In genomic region chr2:120008672-120009071, GRCm38 (mm10) we compare ENCODE assay signal across 14 mouse cellular contexts. TPM values are rescaled to one million over a fixed set of nuclear protein-coding genes. Genes with fewer than 3 reads are reported as not detected.
A peak's percentile ranks its signal among the peaks of the same experiment; 100 is the strongest.
DNase-seq lines count a peak whose midpoint lies in the region; ATAC-seq and TF ChIP-seq lines count a peak whose summit lies in the region.
"Had no signal": no experiment of that assay in that cellular context is flagged by ENCODE, and none has a peak within 500 bp of the region (broad histone marks: within the 10 kb centered on the region; RNA-seq: fewer than 3 reads in every experiment).

No protein-coding gene starts in this region.

- DNase-seq in heart, postnatal 25 days (ENCODE audit: low spot score), result no peak
- DNase-seq in spleen, adult 2 months (ENCODE audit: low read depth in 1 of 2, low spot score in 2 of 2), result no peak
- DNase-seq in spleen, adult 18-20 months, result no peak
- DNase-seq in lung, embryonic 14.5 days, result peak; percentile 31
- DNase-seq in cerebellum, adult 11-12 months, result no peak
- no peak for DNase-seq in right cerebral cortex, adult 18-20 months
- DNase-seq in cerebellum, adult 9-10 months, result no peak
- DNase-seq: adrenal gland, adult 2 months; right cerebral cortex, postnatal 4 days had no signal

- H3K9me3 ChIP-seq in heart, embryonic 13.5 days, result no peaks in the 10 kb centered on the region
- no peaks in the 10 kb centered on the region for H3K9me3 ChIP-seq in lung, embryonic 14.5 days (ENCODE audit: low read depth, low read length)
- H3K9me3 ChIP-seq: hindbrain, embryonic 10.5 days had no signal

- H3K36me3 ChIP-seq in heart, embryonic 13.5 days, result peaks cover 8% of the 10 kb centered on the region; the same call in 1 of the 2 replicates
- H3K36me3 ChIP-seq in spleen, adult 2 months (ENCODE audit: control insufficient read depth, insufficient read depth, low read length), result no peaks in the 10 kb centered on the region
- H3K36me3 ChIP-seq in lung, embryonic 14.5 days (ENCODE audit: insufficient read depth), result peaks cover 15% of the 10 kb centered on the region

- peaks cover 8% of the 10 kb centered on the region; the same call in 1 of the 2 replicates for H3K4me1 ChIP-seq in heart, embryonic 13.5 days
- H3K4me1 ChIP-seq in spleen, adult 2 months (ENCODE audit: control insufficient read depth, insufficient read depth, insufficient read length), result no peaks in the 10 kb centered on the region
- H3K4me1 ChIP-seq in lung, embryonic 14.5 days (ENCODE audit: insufficient read depth), result no peaks in the 10 kb centered on the region
- H3K4me1 ChIP-seq: hindbrain, embryonic 10.5 days had no signal

- no peak overlapping the region for H3K4me3 ChIP-seq in heart, embryonic 13.5 days
- no peak overlapping the region for H3K4me3 ChIP-seq in spleen, adult 2 months (ENCODE audit: extremely low read depth, insufficient read depth, insufficient read length)
- H3K4me3 ChIP-seq in lung, embryonic 14.5 days (ENCODE audit: low read depth, low read length), result no peak overlapping the region
- H3K4me3 ChIP-seq: hindbrain, embryonic 10.5 days had no signal

- TF ChIP-seq POLR2A in spleen, adult 2 months (IDR thresholded peaks at IDR 0.05; ENCODE audit: low read depth, low read length), result no peak

- H3K4me2 ChIP-seq in heart, embryonic 13.5 days, result no peak overlapping the region
- H3K4me2 ChIP-seq in lung, embryonic 14.5 days, result no peak overlapping the region

- WGBS in heart, embryonic 13.5 days, result 53% methylated on average over 4 of the region's 4 CpGs
- WGBS in spleen, adult 2 months, result 15% methylated on average over 4 of the region's 4 CpGs
- 42% methylated on average over 4 of the region's 4 CpGs for WGBS in lung, embryonic 14.5 days

- intact Hi-C loops in heart, postnatal 25 days (cut with DNase I), result no loop called here

- peak overlapping the region; percentile 12; the same call in 1 of the 2 replicates for H3K27ac ChIP-seq in heart, embryonic 13.5 days (replicated peaks)
- peak overlapping the region; percentile 29; the same call in 1 of the 2 replicates for H3K27ac ChIP-seq in spleen, adult 2 months (ENCODE audit: insufficient read depth, low read length)
- H3K27ac ChIP-seq in lung, embryonic 14.5 days (ENCODE audit: low read depth), result no peak overlapping the region
- H3K27ac ChIP-seq: hindbrain, embryonic 10.5 days had no signal

- H3K9ac ChIP-seq in heart, embryonic 13.5 days, result no peak overlapping the region
- no peak overlapping the region for H3K9ac ChIP-seq in lung, embryonic 14.5 days

- no peaks in the 10 kb centered on the region for H3K27me3 ChIP-seq in heart, embryonic 13.5 days (replicated peaks)
- no peaks in the 10 kb centered on the region for H3K27me3 ChIP-seq in spleen, adult 2 months (ENCODE audit: control insufficient read depth, insufficient read depth, low read length)
- no peaks in the 10 kb centered on the region for H3K27me3 ChIP-seq in lung, embryonic 14.5 days (ENCODE audit: insufficient read depth, low read length)
- H3K27me3 ChIP-seq: CH12.LX, Patski had no signal

- ATAC-seq in heart, embryonic 13.5 days (ENCODE audit: extremely low read depth, insufficient number of reproducible peaks, low FRiP score, low TSS enrichment), result no peak
- ATAC-seq in lung, embryonic 14.5 days (ENCODE audit: insufficient read depth), result no peak
- ATAC-seq: midbrain, embryonic 16.5 days; Patski had no signal

- no peak for TF ChIP-seq CTCF in spleen, adult 2 months (IDR thresholded peaks at IDR 0.05; ENCODE audit: extremely low read depth, insufficient read depth, insufficient read length, insufficient replicate concordance)
- TF ChIP-seq CTCF in lung, embryonic 14.5 days (IDR thresholded peaks at IDR 0.05; ENCODE audit: low read depth), result no peak

RNA-seq across cellular contexts. Expression of gene Jmjd7, which starts 18.6 kb away (rescaled TPM):
- 17.1 and 17.4 TPM in 2 replicates for polyA plus RNA-seq in heart, embryonic 13.5 days (2015; fragmentation: Nextera tagmentation; extraction: Ambion mirVana)
- 1 to 10 TPM; 7.1 to 9.1 TPM for total RNA-seq in heart, postnatal 25 days (2021)
- polyA plus RNA-seq in spleen, adult 2 months (2012; rRNA removed), result 5.9 and 13.4 TPM in 2 replicates
- polyA plus RNA-seq in lung, embryonic 14.5 days (2014; fragmentation: Nextera tagmentation; extraction: Ambion mirVana), result 19.9 and 21.8 TPM in 2 replicates

RNA-seq across cellular contexts. Expression of gene Gm28042, which starts 18.6 kb away (rescaled TPM):
- 1.7 and 1.9 TPM in 2 replicates for polyA plus RNA-seq in heart, embryonic 13.5 days (2015; fragmentation: Nextera tagmentation; extraction: Ambion mirVana)
- total RNA-seq in heart, postnatal 25 days (2021), result under 1 TPM; 0.81 TPM
- polyA plus RNA-seq in spleen, adult 2 months (2012; rRNA removed), result 5.3 and 7.9 TPM in 2 replicates
- polyA plus RNA-seq in lung, embryonic 14.5 days (2014; fragmentation: Nextera tagmentation; extraction: Ambion mirVana), result 2.2 and 3.3 TPM in 2 replicates

RNA-seq across cellular contexts. Expression of gene Pla2g4b, which starts 24.5 kb away (rescaled TPM):
- 1.1 and 1.3 TPM in 2 replicates for polyA plus RNA-seq in heart, embryonic 13.5 days (2015; fragmentation: Nextera tagmentation; extraction: Ambion mirVana)
- 1 to 10 TPM; 1.7 to 2.8 TPM for total RNA-seq in heart, postnatal 25 days (2021)
- 6.0 and 8.8 TPM in 2 replicates for polyA plus RNA-seq in spleen, adult 2 months (2012; rRNA removed)
- polyA plus RNA-seq in lung, embryonic 14.5 days (2014; fragmentation: Nextera tagmentation; extraction: Ambion mirVana), result 1.2 and 1.5 TPM in 2 replicates

RNA-seq across cellular contexts. Expression of gene Mapkbp1, which starts 36.2 kb away (rescaled TPM):
- polyA plus RNA-seq in heart, embryonic 13.5 days (2015; fragmentation: Nextera tagmentation; extraction: Ambion mirVana), result 1.5 and 1.8 TPM in 2 replicates
- 1 to 10 TPM; 8.4 to 9.1 TPM for total RNA-seq in heart, postnatal 25 days (2021)
- polyA plus RNA-seq in spleen, adult 2 months (2012; rRNA removed), result 6.0 and 7.5 TPM in 2 replicates
- 3.4 and 4.0 TPM in 2 replicates for polyA plus RNA-seq in lung, embryonic 14.5 days (2014; fragmentation: Nextera tagmentation; extraction: Ambion mirVana)
